Mouse (Mus musculus) limb, embryonic 11.5 days (tissue): ENCODE measurements around the gene Ppp1r37. TPM values are rescaled to one million over a fixed set of nuclear protein-coding genes. Genes with fewer than 3 reads are reported as not detected.

Experiments
- ATAC-seq: fragments of 200-750 bp; cut with Nextera tagmentation; 2 replicates; pipeline ENCODE4 v1.8.0; 2017; ENCODE audit warnings: low read depth; ENCODE audit not compliant: insufficient number of reproducible peaks, low FRiP score, low TSS enrichment
- DNase-seq: peaks from one replicate; pipeline ENCODE4 v3.0.0-alpha.2; 2015; ENCODE audit warnings: low spot score
- H3K27ac ChIP-seq: fragments of 300-500 bp; sonication (generic); replicated peaks from 2 replicates; pipeline ENCODE4 v1.5.1; 2014; ENCODE audit warnings: low read depth, mild to moderate bottlenecking, low read length
- H3K27me3 ChIP-seq: fragments of 300-500 bp; sonication (generic); 2 replicates; pipeline ENCODE4 v1.6.1; 2014; ENCODE audit warnings: mild to moderate bottlenecking, low read length, mixed read lengths; ENCODE audit not compliant: control insufficient read depth, insufficient read depth
- H3K36me3 ChIP-seq: fragments of 300-500 bp; sonication (generic); 2 replicates; pipeline ENCODE4 v1.6.1; 2014; ENCODE audit warnings: mild to moderate bottlenecking, low read length, moderate library complexity, mixed read lengths; ENCODE audit not compliant: control insufficient read depth, insufficient read depth
- H3K4me1 ChIP-seq: fragments of 300-500 bp; sonication (generic); 2 replicates; pipeline ENCODE4 v1.6.1; 2014; ENCODE audit warnings: low read length, mixed read lengths; ENCODE audit not compliant: control insufficient read depth, insufficient read depth
- H3K4me2 ChIP-seq: fragments of 300-500 bp; sonication (generic); 2 replicates; pipeline ENCODE4 v1.6.1; 2014; ENCODE audit warnings: low read depth, mild to moderate bottlenecking, moderate library complexity; ENCODE audit not compliant: severe bottlenecking
- H3K4me3 ChIP-seq: fragments of 300-500 bp; sonication (generic); 2 replicates; pipeline ENCODE4 v1.5.1; 2014; ENCODE audit warnings: low read depth, low read length
- H3K9ac ChIP-seq: fragments of 300-500 bp; sonication (generic); 2 replicates; pipeline ENCODE4 v1.6.1; 2014; ENCODE audit warnings: mild to moderate bottlenecking, low read length
- H3K9me3 ChIP-seq: fragments of 300-500 bp; sonication (generic); 2 replicates; pipeline ENCODE4 v1.6.1; 2016; ENCODE audit warnings: low read length; ENCODE audit not compliant: control insufficient read depth
- WGBS: fragments of 180-500 bp; shearing (Covaris S2); extraction: QIAGEN DNeasy Blood & Tissue Kit; methylation state at CpG from one replicate; pipeline ENCODE4 v1.1.7; 2014; 5-methylcytosine and 5-hydroxymethylcytosine counted together
- polyA plus RNA-seq: library from polyadenylated mRNA; unstranded; fragments of >200 nt; fragmentation: Nextera tagmentation; extraction: Ambion mirVana; gene quantifications from 2 replicates; pipeline ENCODE4 v1.2.1, GENCODE M21; 2014

Gene Ppp1r37
- polyA plus RNA-seq, 1 experiment from 2014 or later, result 5.5 TPM

DNA sequence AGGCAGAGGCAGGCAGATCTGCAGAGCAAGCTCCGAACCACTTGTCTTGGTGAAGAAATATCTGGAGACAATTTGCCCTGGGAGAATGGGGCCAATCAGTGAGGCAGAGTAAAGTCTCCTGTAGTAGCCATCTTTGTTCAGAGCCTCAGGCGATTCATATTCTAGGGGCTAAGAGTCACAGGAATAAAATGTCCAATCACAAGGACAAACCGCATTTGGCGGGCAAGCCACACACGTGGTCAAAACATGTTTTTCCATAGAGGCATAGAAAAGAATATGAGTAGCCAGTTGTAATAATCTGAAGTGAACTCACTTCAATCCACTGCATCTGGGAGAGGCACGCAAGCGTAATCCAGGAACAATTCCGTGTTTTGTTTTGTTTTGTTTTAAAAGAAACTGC lies 79.6 kb downstream of the Ppp1r37 start:
- ATAC-seq, result no peak
- no peak for DNase-seq
- no peak overlapping the region for H3K9ac ChIP-seq
- H3K9me3 ChIP-seq, result no peaks in the 10 kb centered on the region
- no peak overlapping the region for H3K27ac ChIP-seq
- peaks cover 11% of the 10 kb centered on the region; the same call in 1 of the 2 replicates for H3K27me3 ChIP-seq
- 86% methylated on average over 8 of the region's 8 CpGs for WGBS
- no peaks in the 10 kb centered on the region for H3K4me1 ChIP-seq
- H3K4me2 ChIP-seq, result no peak overlapping the region
- H3K36me3 ChIP-seq, result no peaks in the 10 kb centered on the region
- no peak overlapping the region for H3K4me3 ChIP-seq

Other genes starting within 250 kb of the Ppp1r37 start
- gene Ercc1, start 218.3 kb downstream of the Ppp1r37 start, polyA plus RNA-seq, result 104 and 114 TPM in 2 replicates
- gene Cd3eap, start 203.6 kb downstream of the Ppp1r37 start, polyA plus RNA-seq, result 21.1 and 24.8 TPM in 2 replicates
- gene Ppp1r13l, start 203.3 kb downstream of the Ppp1r37 start, polyA plus RNA-seq, result 6.6 and 8.7 TPM in 2 replicates
- gene Ercc2, start 181.1 kb downstream of the Ppp1r37 start, polyA plus RNA-seq, result 11.8 and 13.5 TPM in 2 replicates
- gene Klc3, start 159.0 kb downstream of the Ppp1r37 start, polyA plus RNA-seq, result 2.7 and 3.5 TPM in 2 replicates
- 3.8 and 5.2 TPM in 2 replicates for gene Ckm, start 158.3 kb downstream of the Ppp1r37 start, polyA plus RNA-seq
- gene Mark4, start 104.3 kb downstream of the Ppp1r37 start, polyA plus RNA-seq, result 10.0 and 10.8 TPM in 2 replicates
- gene Exoc3l2, start 99.7 kb downstream of the Ppp1r37 start, polyA plus RNA-seq, result 1.8 and 2.2 TPM in 2 replicates
- 2.3 and 2.7 TPM in 2 replicates for gene Bloc1s3, start 54.7 kb downstream of the Ppp1r37 start, polyA plus RNA-seq
- gene Trappc6a, start 54.7 kb downstream of the Ppp1r37 start, polyA plus RNA-seq, result 73.3 and 82.3 TPM in 2 replicates
- 0.12 and 0.16 TPM in 2 replicates for gene Nkpd1, start 45.2 kb downstream of the Ppp1r37 start, polyA plus RNA-seq
- gene Zfp296, start 14.2 kb upstream of the Ppp1r37 start, polyA plus RNA-seq, result 0.21 and 0.52 TPM in 2 replicates
- 183 and 185 TPM in 2 replicates for gene Gemin7, start 14.5 kb upstream of the Ppp1r37 start, polyA plus RNA-seq
- gene Clasrp, start 41.4 kb upstream of the Ppp1r37 start, polyA plus RNA-seq, result 55.9 and 61.5 TPM in 2 replicates
- gene Relb, start 66.4 kb upstream of the Ppp1r37 start, polyA plus RNA-seq, result 4.7 and 5.3 TPM in 2 replicates
- gene Clptm1, start 102.0 kb upstream of the Ppp1r37 start, polyA plus RNA-seq, result 91.6 and 97.3 TPM in 2 replicates
- gene Apoc2, start 114.9 kb upstream of the Ppp1r37 start, polyA plus RNA-seq, result 0.44 and 0.77 TPM in 2 replicates
- gene Gm44805, start 118.3 kb upstream of the Ppp1r37 start, polyA plus RNA-seq, result not detected in 2 replicates
- gene Apoc4, start 118.4 kb upstream of the Ppp1r37 start, polyA plus RNA-seq, result not detected in 2 replicates
- 4.5 and 5.0 TPM in 2 replicates for gene Apoc1, start 129.6 kb upstream of the Ppp1r37 start, polyA plus RNA-seq
- gene Apoe, start 136.1 kb upstream of the Ppp1r37 start, polyA plus RNA-seq, result 83.0 and 83.4 TPM in 2 replicates
- 154 and 163 TPM in 2 replicates for gene Tomm40, start 152.4 kb upstream of the Ppp1r37 start, polyA plus RNA-seq
- gene Nectin2, start 187.4 kb upstream of the Ppp1r37 start, polyA plus RNA-seq, result 59.3 and 63.2 TPM in 2 replicates
- 43.0 and 44.1 TPM in 2 replicates for gene Bcam, start 207.9 kb upstream of the Ppp1r37 start, polyA plus RNA-seq
- 0.75 and 1.3 TPM in 2 replicates for gene Cblc, start 233.7 kb upstream of the Ppp1r37 start, polyA plus RNA-seq